Mouse (Mus musculus): ENCODE data around the gene Gm20765. TPM values are rescaled to one million over a fixed set of nuclear protein-coding genes. Genes with fewer than 3 reads are reported as not detected.
"Not testable (repeated sequence)": the region's sequence is repeated elsewhere in the genome, so short reads cannot be mapped to it uniquely, and the experiment has no call there.

The Gm20765 gene
- total RNA-seq (2015; ENCODE audit: low replicate concordance), result not detected in 2 replicates
- total RNA-seq (2017; ENCODE audit: low replicate concordance), result not detected in 2 replicates

- not testable (repeated sequence) for ATAC-seq (replicated peaks; ENCODE audit: low FRiP score, poor library complexity, severe bottlenecking)
These were observed at the start of gene Gm20765 for GRCm38 (mm10) chr10:104185233-104185632. Gm20765 (plus strand) TSS chr10:104185533.

GRCm38 (mm10) chr10:104142687-104143086 is 42.6 kb upstream of the Gm20765 start, which contains the start of gene Gm21293:
Gm21293 (plus strand) TSS chr10:104142987.
- not testable (repeated sequence) for ATAC-seq (replicated peaks; ENCODE audit: low FRiP score, poor library complexity, severe bottlenecking)

- ATAC-seq (replicated peaks; ENCODE audit: low FRiP score, poor library complexity, severe bottlenecking), result not testable (repeated sequence)
These were observed 34.1 kb upstream of the Gm20765 start, which contains the start of gene Gm6763 for GRCm38 (mm10) chr10:104151197-104151596. Gm6763 (plus strand) TSS chr10:104151497.

- not testable (repeated sequence) for ATAC-seq (replicated peaks; ENCODE audit: low FRiP score, poor library complexity, severe bottlenecking)
These were observed 25.6 kb upstream of the Gm20765 start, which contains the start of gene Gm8764 for GRCm38 (mm10) chr10:104159706-104160105. Gm8764 (plus strand) TSS chr10:104160006.

- ATAC-seq (replicated peaks; ENCODE audit: low FRiP score, poor library complexity, severe bottlenecking), result not testable (repeated sequence)
These were observed 17.1 kb upstream of the Gm20765 start, which contains the start of gene Gm21304 for GRCm38 (mm10) chr10:104168215-104168614. Gm21304 (plus strand) TSS chr10:104168515.

- not testable (repeated sequence) for ATAC-seq (replicated peaks; ENCODE audit: low FRiP score, poor library complexity, severe bottlenecking)
These were observed 8.6 kb upstream of the Gm20765 start, which contains the start of gene Gm21312 for GRCm38 (mm10) chr10:104176724-104177123. Gm21312 (plus strand) TSS chr10:104177024.

GRCm38 (mm10) chr10:104193742-104194141 is 8.4 kb downstream of the Gm20765 start, which contains the start of gene Gm4340:
Gm4340 (plus strand) TSS chr10:104194042.
- not testable (repeated sequence) for ATAC-seq (replicated peaks; ENCODE audit: low FRiP score, poor library complexity, severe bottlenecking)

GRCm38 (mm10) chr10:104209655-104210054 is 24.3 kb downstream of the Gm20765 start:
- no peak for ATAC-seq (replicated peaks; ENCODE audit: low FRiP score, poor library complexity, severe bottlenecking)

- no peak for ATAC-seq (replicated peaks; ENCODE audit: low FRiP score, poor library complexity, severe bottlenecking)
These were observed 25.1 kb downstream of the Gm20765 start for GRCm38 (mm10) chr10:104210268-104210990.

- no peak for ATAC-seq (replicated peaks; ENCODE audit: low FRiP score, poor library complexity, severe bottlenecking)
These were observed 29.2 kb downstream of the Gm20765 start for GRCm38 (mm10) chr10:104214527-104214926.

- no peak for ATAC-seq (replicated peaks; ENCODE audit: low FRiP score, poor library complexity, severe bottlenecking)
These were observed 35.1 kb downstream of the Gm20765 start for GRCm38 (mm10) chr10:104220303-104221021.

Other genes starting within 250 kb of the Gm20765 start
- not detected in 2 replicates for gene Gm21293, start 42.5 kb upstream of the Gm20765 start, total RNA-seq (2015; ENCODE audit: low replicate concordance)
- gene Gm21293, start 42.5 kb upstream of the Gm20765 start, total RNA-seq (2017; ENCODE audit: low replicate concordance), result not detected in 2 replicates
- gene Gm6763, start 34.0 kb upstream of the Gm20765 start, total RNA-seq (2015; ENCODE audit: low replicate concordance), result not detected in 2 replicates
- not detected in 2 replicates for gene Gm6763, start 34.0 kb upstream of the Gm20765 start, total RNA-seq (2017; ENCODE audit: low replicate concordance)
- not detected in 2 replicates for gene Gm8764, start 25.5 kb upstream of the Gm20765 start, total RNA-seq (2015; ENCODE audit: low replicate concordance)
- not detected in 2 replicates for gene Gm8764, start 25.5 kb upstream of the Gm20765 start, total RNA-seq (2017; ENCODE audit: low replicate concordance)
- gene Gm21304, start 17.0 kb upstream of the Gm20765 start, total RNA-seq (2015; ENCODE audit: low replicate concordance), result not detected in 2 replicates
- not detected in 2 replicates for gene Gm21304, start 17.0 kb upstream of the Gm20765 start, total RNA-seq (2017; ENCODE audit: low replicate concordance)
- gene Gm21312, start 8.5 kb upstream of the Gm20765 start, total RNA-seq (2015; ENCODE audit: low replicate concordance), result not detected in 2 replicates
- not detected in 2 replicates for gene Gm21312, start 8.5 kb upstream of the Gm20765 start, total RNA-seq (2017; ENCODE audit: low replicate concordance)
- gene Gm4340, start 8.5 kb downstream of the Gm20765 start, total RNA-seq (2015; ENCODE audit: low replicate concordance), result not detected in 2 replicates
- gene Gm4340, start 8.5 kb downstream of the Gm20765 start, total RNA-seq (2017; ENCODE audit: low replicate concordance), result not detected in 2 replicates

Measured in erythroblast, adult 5-6 weeks (primary cell).